Mouse (Mus musculus): ENCODE measurements at regions not wholly inside any gene's neighbourhood (a gene's known extent, or its start where the extent isn't known, plus 50 kb on each side); places are given as distances from the start of the nearest gene placed in this dataset.

DNA sequence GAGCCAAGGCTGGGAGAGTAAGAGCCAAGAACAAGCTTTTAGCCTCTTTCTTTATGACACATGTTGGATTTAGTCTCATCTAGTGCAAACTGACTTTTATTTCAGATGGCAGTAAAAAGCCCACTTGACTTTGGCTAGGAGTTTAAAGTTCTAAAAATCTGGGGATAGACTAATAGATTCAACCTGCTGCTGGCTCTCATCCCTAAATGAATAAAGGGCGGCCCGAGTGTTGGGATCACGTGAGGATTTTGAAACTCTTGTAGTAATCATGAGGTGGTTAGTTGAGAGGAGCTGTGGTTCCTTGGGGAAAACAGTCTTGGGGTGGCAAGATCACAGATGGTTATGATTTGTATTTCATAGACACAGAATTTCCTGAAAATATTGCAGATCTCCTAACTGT lies 975.9 kb downstream of the Robo2 start:
- DNase-seq (ENCODE audit: low spot score): no peak

DNA sequence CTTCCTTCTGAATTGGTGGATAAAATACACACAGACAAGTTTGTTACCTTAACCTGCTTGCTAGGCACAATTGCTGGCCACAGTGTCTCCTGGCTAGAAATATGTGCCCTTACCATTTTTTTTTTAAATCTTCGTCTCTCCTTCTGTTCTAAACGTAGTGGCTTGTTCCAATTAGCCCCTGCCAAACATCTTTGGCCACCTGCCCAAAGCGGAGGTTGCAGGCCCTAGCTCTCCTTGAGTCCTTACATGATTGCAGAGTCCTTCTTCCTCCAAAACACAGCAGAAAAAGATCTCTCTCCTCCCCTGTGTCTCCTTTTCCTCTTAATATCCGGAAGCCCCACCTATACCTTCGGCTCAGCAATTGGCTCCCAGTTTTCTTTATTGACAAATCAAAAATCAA lies 986.8 kb downstream of the Robo2 start:
- DNase-seq (ENCODE audit: low spot score): no peak

DNA sequence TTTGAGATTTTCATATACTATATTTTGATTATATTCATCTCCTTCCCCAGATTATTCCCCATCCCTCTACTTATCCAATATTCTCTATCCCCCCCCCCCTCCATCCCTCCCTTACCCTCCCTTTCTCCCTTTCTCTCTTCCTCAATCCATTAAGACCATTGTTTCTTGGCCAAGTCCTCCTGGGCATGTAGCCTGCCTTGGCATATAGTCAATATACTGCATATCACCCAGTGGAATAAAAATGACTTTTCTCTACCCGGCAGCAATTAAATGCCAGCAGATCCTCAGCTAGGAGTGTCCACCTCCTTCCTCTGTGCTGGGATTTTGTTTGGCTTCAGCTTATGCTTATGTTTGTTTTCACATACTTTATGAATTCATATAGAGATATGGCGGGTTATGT lies 987.3 kb downstream of the Robo2 start:
- no peak for DNase-seq (ENCODE audit: low spot score)

DNA sequence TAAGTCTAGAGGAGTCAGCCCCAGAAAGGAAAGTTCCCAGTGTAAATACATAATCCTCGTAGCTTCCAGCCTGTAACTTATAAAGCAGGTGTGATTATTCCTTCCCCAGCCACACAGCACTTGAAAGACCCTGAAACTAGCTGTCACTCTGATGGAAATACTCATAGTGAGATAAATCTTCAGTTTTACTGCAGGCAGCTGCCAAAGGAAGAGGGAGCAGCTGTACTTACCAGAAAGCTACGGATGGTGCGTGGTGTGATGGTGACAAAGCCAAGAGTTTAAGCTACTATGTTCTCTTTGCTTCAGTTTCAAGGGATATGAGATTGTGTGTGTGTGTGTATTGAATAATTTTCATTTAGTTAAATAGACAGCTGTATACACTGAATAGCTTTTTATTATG lies 1007.1 kb downstream of the Robo2 start:
- no peak for DNase-seq (ENCODE audit: low spot score)

DNA sequence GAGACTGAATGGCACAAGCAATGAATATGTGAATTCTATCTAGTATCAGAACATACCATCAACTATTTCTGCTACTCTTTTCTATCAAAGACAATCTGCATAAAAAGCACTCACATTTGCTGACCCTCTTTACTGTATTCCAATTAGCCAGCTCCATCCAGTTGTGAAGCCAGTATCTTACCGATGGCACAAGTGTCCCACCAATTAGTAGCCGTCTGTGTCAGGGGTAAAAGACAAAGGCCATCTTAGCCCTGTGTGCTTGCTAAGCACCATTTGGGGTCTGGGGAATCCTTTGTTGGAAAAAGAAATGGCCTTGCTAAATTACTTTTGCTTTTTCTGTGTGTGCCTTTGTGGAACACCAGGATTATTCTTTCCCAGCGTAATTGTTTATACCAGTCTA lies 1007.5 kb downstream of the Robo2 start:
- no peak for DNase-seq (ENCODE audit: low spot score)

DNA sequence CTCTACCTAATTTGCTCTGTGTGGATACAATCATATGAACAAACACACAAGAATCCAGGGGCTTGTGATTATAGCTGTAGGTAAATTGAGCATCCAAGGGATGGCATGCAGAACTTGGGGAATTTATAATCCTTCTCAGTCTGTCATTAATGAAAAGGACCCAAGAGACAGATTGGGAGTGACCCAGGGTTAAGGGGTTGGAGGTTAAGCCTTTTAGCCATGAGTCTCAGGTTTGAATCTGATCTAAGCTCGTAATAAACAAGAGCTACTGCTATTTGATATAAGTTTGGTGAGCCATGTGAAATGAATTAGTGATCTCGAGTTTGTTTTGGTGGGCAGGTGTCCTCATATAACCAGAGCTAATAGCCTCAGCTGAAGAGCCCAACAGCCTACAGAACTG lies 1032.6 kb downstream of the Robo2 start:
- no peak for DNase-seq (ENCODE audit: low spot score)

DNA sequence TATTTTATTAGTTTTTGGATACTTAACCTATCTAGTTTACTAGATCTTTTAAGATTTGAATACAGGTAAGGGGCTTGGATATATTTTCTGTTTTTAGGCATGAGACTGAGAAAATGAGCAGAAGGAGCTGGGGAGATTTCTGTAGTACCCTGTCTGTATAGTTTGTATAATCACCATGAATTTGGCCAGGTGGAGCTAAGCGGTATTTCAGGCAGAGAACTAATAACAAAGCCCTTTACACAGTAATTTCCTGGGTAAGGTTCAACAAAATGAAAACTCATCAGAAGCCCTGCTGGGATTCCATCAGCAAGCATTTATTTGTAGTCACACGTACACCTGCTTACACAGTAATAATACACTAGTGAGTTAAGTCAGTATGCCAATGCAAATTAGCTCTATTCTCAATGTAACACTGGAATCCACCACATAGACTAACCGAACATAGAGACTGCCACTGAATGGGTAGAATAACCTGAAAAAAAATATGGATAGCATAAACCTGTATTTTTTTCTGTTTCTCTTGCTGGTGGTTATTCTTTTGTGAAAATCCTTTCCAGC lies 1036.9 kb downstream of the Robo2 start:
- no peak for DNase-seq (ENCODE audit: low spot score)

DNA sequence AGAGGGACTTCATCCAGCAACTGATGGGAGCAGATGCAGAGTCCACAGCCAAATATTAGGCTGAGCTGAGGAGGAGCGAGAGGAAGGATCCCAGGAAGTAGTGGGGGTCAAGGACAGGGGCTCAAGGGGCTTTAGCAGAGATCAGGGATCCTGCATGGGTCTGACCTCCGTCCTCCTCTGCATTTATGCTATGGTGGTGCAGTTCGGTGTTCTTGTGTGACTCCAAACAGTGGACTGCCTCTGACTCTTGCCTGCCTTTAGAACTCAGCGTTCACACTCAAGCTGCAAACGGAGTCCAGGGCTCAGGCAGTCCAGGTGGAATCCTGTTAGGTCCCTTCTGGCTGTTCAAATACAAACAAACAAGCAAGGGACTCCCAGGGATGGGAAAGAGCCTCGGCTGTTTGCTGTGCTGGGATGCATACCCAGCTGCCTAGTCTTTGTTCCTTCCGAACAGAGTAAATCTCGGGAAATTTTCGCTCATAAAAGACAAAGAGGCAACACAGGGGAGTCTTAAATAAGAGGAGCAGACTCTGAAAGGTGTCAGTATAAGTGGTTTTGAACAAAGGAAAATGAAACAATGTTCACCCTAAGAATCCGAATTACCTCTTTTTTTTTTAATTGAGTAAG lies 1042.9 kb downstream of the Robo2 start:
- no peak for DNase-seq (ENCODE audit: low spot score)

DNA sequence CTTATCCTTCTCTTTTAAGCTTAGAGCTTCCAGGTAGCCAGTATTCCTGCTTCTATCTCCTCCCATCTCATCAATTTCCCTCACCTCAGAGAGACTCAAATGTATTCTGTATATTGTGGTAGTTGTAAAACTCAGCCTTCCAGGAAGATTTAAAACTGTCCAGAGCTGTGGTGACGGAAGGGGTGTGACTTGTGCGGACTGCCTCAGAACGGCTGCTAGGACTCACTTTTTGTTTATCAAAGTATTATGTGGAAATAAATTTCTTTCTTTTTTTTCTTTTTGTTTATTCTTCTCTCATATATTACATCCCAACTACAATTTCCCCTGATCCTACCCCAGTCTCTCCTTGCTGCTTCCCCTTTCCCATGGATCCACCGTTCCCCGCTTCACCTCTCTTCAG lies 1043.7 kb downstream of the Robo2 start:
- DNase-seq (ENCODE audit: low spot score): no peak

DNA sequence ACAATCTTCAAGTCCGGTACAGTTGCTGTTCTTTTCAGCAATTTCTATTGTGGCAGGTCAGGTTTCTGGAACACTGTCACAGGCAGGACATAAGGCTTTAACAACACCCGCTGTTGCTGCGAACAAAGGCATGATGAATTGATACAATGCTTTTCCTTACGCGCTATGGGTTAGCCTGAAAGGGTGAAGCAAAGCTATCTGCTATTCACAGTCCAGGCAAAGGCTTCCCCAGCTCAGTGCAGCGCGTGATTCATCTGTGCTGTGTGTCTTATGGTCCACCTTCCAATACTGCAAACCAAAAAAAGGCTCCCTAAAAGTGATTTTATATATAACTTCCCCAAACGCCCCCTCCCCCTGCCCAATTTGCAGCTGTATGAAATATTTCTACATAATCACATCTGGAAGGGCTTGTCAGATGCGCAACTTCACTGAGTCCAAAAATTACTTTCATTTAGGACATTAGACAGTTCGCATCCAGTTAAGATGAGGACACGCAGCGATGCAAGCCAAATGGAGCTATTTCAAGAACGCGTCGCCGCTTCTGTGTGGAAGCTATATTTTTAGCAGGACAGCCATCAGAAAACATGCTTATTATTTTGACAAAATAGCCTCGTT lies 1044.3 kb downstream of the Robo2 start:
- DNase-seq (ENCODE audit: low spot score): no peak

DNA sequence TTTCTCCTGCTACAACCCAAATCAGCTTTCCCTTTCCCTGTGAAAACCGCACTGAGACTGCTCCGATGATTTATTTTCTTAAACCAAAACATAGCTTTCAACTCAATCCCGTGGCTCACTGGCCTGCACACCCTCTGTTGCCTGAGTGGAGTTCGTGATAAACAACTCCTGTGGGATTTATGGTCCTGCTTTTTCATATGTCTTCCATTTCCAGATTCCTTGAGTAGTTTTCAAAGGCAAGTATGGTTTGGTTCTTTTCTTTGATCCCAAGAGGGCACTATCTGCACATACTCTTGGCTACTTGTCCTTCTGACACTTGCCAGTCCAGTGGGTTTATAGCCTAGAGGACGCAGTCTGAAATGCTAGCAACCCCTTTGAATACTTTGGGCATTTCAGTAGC lies 1042.6 kb downstream of the Robo1 start:
- DNase-seq (ENCODE audit: low spot score): no peak

DNA sequence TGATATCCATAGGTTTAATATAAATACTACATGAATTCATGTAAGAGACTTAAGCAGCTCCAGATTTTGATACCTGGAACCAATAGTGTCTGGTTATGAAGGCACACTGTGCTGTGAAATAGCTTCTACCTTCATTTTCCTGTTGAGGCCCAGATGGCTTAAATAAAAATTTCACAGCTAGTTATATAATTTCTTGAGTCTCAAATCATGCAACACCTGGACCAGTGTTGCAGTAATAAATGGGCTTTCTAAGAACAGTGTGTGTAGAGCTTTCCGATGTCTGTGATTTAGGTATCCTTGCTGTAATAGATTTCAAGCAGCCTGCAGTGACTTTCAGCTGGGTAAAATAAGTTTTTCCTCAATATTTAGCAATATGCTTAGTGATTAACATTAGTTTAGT lies 1035.8 kb downstream of the Robo1 start:
- no peak for DNase-seq (ENCODE audit: low spot score)

DNA sequence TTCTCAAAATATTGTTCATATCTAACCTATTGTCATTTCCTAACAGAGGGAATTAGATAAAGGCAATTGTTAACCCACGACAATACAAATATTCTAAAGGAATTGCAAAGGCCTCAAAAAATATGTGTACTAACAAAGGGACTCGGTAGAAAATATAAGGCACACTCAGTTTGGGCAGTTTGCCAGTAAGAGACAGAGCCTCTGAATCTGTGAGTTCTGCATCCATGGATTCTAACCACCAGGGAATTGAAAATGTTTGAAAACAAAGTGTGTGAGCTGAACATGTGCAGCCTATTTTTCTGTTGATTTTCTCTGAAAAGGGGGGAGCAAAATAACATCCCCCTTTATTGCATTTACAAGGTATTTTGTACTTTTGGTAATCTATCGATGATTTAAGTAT lies 1035.4 kb downstream of the Robo1 start:
- DNase-seq (ENCODE audit: low spot score): no peak

DNA sequence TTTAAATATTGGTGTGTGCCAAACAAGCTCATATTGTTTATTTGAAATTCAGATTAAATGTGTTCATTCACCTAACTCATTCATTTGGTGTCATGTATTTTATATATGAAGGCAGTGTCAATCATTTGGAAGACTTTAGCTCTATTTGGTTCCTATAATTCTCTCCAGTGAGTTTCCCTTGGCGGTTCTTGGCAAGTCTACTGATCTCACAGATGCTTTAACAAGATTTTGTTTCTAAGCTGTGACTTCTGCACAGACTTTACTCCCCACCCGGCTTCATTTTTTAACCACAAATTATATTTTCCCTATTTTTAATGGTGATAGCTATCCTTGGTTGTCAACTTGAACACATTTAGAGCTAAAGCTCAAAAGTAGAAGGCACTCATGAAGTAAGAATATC lies 1009.5 kb downstream of the Robo1 start:
- DNase-seq (ENCODE audit: low spot score): no peak

DNA sequence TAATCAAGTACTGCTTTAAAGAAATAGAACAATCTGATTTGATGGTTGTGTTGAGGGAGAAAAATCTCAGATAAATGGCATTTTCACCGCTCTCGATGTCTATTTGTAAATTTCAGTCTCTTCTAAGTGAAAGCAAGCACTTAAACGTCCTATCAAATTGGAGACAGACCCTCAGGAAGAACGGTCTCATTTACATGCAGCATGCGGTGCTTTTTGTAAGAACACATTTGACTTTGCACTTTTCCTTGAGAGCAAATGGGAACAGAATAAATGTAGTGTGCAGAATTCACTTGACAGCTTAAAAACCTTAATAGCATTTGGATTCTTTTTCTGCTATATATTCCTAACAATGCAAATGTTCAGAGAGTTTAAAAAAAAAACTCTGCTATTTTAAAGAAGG lies 1002.0 kb downstream of the Robo1 start:
- DNase-seq (ENCODE audit: low spot score): no peak

DNA sequence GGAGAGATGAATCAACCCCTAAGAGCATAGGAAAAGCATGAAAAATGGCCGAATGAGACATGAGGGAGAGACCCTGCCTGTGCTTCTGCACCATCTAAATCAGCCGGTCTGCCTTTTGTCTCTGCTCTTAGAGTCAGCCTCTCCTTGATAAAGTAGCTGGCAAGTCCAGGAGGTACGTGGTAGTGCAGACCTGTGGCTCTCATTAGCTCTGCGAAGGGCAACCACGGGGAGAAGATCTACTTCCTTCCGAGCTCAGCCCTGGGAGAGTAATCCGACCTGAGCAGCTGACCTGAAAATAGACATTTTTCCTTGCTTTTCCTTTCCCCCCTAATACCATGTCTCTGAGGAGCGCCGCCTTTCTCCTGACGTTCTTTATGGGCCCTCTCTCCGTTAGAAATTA lies 971.8 kb downstream of the Robo1 start:
- DNase-seq (ENCODE audit: low spot score): no peak

DNA sequence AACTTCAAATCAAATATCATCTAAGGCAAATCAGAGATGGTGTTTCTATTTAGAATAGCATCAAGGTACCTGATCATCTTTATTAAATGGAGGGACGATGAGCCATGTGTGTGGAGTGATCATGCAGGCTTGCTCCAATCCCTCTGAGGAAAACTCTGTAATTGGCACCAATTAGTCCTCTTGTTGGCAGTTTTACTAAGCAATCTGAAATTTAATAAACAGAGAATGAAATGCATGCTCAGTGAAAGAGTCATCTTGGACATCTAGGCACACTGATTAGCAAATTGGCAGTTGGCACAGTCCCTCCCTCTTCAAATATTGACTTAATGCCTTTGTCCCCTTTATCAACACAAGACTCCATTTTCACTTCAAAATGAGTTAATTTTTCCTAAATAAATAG lies 951.6 kb downstream of the Robo1 start:
- no peak for DNase-seq (ENCODE audit: low spot score)

DNA sequence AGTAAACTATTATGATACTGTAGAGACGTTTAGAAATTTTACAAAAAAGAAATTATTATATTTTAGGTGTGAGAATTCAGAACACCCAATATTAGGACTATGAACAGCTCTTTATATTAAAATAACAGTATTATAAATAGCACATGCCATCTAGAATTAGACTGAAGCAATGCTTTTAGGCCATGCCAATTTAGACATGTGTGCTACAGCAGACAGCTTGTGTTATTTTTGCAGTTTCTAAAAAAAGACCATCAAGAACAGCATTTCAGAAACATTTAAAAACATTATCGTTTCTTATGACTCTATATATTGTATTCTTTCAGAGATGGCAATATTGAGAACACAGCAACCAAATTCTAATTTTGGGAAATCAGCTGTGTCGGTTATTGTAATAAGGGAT lies 951.2 kb downstream of the Robo1 start:
- no peak for DNase-seq (ENCODE audit: low spot score)

DNA sequence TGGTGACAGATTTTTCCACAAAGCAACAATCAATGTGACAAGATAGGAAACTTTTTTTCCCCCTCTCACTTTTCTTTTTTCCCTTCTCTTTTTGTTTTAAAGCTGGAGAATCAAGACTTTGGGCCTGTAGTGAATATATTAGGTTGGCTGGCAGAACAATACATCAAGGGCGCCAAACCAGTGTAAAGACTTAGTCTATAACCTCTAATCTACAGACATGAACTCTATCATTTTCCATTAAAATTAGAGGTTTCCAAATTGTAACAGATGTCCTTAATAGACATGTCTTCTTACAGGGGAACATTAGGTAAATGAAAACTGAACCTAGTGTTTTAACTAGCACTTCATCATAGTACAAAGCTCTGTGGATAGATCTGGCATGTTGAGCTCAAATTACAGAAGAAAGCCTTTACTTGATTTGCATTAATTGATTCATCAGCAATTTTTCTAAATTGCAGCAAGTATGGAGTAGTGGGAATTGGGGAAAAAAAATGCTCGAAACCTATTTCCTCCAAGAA lies 937.0 kb downstream of the Robo1 start:
- no peak for DNase-seq (ENCODE audit: low spot score)

DNA sequence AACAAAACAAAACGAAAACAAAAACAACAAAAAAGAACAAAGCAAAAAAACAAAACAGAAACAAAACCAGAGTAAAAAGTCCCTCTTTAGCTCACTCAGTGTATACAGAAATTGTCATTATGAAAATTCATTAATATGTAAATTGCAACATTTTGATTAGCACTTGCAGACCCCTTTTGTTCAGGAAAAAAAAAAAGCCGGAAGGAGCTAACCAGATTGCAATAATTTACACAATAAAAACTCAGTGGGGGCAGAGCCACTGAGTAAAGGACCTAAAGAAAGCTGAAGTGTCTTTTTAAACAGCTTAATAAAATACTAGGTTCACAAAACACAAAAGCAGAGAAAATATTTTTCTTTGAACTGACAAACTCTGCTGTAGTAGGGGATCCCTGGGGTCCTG lies 922.5 kb downstream of the Robo1 start:
- DNase-seq (ENCODE audit: low spot score): no peak

DNA sequence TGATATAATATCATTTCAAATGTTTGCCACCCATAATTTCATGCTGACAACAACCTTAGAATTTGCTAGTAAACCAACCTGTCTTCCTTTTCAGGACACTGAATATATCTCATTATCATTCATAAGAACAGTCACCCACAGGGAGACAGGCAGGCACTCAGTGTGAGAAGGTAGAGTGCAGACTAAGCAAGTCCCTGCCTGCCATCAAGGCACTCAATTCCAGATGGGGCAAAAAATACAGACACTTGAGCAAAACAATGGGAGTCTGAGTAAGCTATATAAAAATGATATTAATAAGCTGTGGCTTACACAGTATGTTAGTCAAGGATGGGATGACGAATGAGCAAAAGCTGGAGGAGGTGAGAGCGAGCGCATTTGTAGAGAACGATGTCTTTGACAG lies 909.4 kb downstream of the Robo1 start:
- no peak for DNase-seq (ENCODE audit: low spot score)

DNA sequence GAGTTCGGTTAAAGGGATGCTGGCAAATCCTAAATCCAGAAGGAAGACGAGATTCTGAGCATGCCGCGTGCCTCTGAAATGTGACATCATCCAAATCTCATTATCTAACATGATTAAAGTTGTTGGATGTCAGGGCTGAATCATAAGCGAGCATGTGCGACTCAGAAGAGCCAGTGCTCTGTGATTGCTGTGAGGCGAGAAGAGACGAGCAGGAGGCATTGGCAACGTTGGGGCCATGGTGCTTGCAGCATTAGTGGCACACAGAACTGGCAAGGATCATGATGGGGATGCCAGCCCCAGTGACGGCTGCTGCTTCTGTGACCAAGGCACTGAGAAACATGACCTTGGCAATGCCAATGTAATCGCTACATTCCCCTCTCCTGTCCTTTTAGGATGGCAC lies 895.4 kb downstream of the Robo1 start:
- DNase-seq (ENCODE audit: low spot score): no peak

DNA sequence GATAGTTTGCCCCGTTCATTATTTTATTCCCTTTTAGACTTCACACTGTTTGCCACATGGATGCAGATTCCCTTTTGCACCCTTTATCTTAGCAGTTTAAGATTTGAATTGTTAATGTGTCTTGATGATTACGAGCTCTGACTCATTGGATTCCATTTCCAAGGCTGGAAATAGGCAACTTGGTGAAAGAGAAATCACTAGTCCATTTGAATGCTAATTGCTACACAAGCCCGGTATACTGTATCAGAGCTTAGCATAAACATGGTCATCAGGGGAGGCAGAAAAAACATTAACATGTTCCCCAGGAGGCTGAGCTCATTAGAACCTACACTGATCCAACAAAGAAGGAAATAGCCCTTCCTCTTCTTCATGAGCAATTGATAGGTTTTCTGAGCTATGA lies 892.9 kb downstream of the Robo1 start:
- no peak for DNase-seq (ENCODE audit: low spot score)

DNA sequence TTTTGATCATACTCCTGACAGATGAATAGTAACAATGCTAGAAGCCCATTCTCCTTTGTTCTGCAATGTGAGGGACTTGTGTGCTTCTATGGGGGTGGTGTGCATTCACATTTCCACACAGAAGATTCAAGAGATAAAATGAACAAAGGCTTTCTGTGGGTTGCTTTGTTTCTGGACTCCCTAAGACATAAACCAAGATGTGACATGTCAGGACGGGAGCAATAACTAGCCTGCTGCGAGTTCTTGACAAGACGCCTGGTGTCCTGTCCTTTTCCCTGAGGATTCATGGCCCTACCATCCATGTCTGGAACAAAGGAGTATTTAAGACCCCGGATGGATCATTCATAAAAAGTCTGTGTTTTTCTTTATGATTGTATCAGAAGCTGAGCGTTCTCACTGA lies 874.7 kb downstream of the Robo1 start:
- no peak for DNase-seq (ENCODE audit: low spot score)

All from ovary, postnatal 14 days (tissue).